Mouse (Mus musculus): ENCODE measurements around the gene C1ra.
"Not testable (repeated sequence)": the region's sequence is repeated elsewhere in the genome, so short reads cannot be mapped to it uniquely, and the experiment has no call there.

Gene C1ra

GRCm38 (mm10) chr6:124485414-124486144 is 26.6 kb upstream of the C1ra start:
- DNase-seq = no peak

- no peak for DNase-seq
These were observed 24.7 kb upstream of the C1ra start for GRCm38 (mm10) chr6:124487509-124487908.

GRCm38 (mm10) chr6:124488952-124489351 is 23.3 kb upstream of the C1ra start:
- no peak for DNase-seq

GRCm38 (mm10) chr6:124491427-124491826 is 20.8 kb upstream of the C1ra start:
- no peak for DNase-seq

- DNase-seq = peak; percentile 61 to 64
These were observed 19.2 kb upstream of the C1ra start, which contains the start of gene C1rl for GRCm38 (mm10) chr6:124492842-124493561. Gene C1rl (plus strand): TSS chr6:124493113.

GRCm38 (mm10) chr6:124493886-124494285 is 18.3 kb upstream of the C1ra start:
- DNase-seq = no peak

GRCm38 (mm10) chr6:124496054-124496453 is 16.2 kb upstream of the C1ra start:
- no peak for DNase-seq

- DNase-seq = no peak
These were observed 12.2 kb upstream of the C1ra start for GRCm38 (mm10) chr6:124499914-124500566.

- DNase-seq = no peak
These were observed 10.7 kb upstream of the C1ra start for GRCm38 (mm10) chr6:124501473-124501872.

- no peak for DNase-seq
These were observed 10.2 kb upstream of the C1ra start for GRCm38 (mm10) chr6:124502021-124502420.

- peak; percentile 9 to 14 for DNase-seq
These were observed 7.2 kb upstream of the C1ra start for GRCm38 (mm10) chr6:124505028-124505427.

- DNase-seq = no peak
These were observed 5.2 kb upstream of the C1ra start for GRCm38 (mm10) chr6:124506991-124507390.

- no peak for DNase-seq
These were observed 3.9 kb upstream of the C1ra start for GRCm38 (mm10) chr6:124508292-124508691.

- not testable (repeated sequence) for DNase-seq
These were observed 3.0 kb upstream of the C1ra start for GRCm38 (mm10) chr6:124509192-124509591.

- no peak for DNase-seq
These were observed 269 bp upstream of the C1ra start for GRCm38 (mm10) chr6:124511936-124512335.

GRCm38 (mm10) chr6:124517733-124518132 is 5.5 kb downstream of the C1ra start:
- not testable (repeated sequence) for DNase-seq

- not testable (repeated sequence) for DNase-seq
These were observed 9.9 kb downstream of the C1ra start for GRCm38 (mm10) chr6:124522082-124522481.

GRCm38 (mm10) chr6:124527881-124528280 is 15.7 kb downstream of the C1ra start:
- no peak for DNase-seq

- DNase-seq = no peak
These were observed 18.9 kb downstream of the C1ra start for GRCm38 (mm10) chr6:124531077-124531476.

- DNase-seq = not testable (repeated sequence)
These were observed 24.1 kb downstream of the C1ra start for GRCm38 (mm10) chr6:124536125-124536829.

- not testable (repeated sequence) for DNase-seq
These were observed 29.0 kb downstream of the C1ra start for GRCm38 (mm10) chr6:124541176-124541575.

GRCm38 (mm10) chr6:124542284-124542683 is 30.1 kb downstream of the C1ra start, which contains the start of gene C1s1:
Gene C1s1 (minus strand): TSS chr6:124542359.
- DNase-seq = peak; percentile 11 to 15

- DNase-seq = no peak
These were observed 32.3 kb downstream of the C1ra start for GRCm38 (mm10) chr6:124544466-124544865.
